Mouse (Mus musculus) bone marrow, adult 2 months (tissue): ENCODE measurements around the gene Bex1. TPM values are rescaled to one million over a fixed set of nuclear protein-coding genes. Genes with fewer than 3 reads are reported as not detected.

Experiments used
- H3K27ac ChIP-seq: fragments of 200-500 bp; 2 replicates; pipeline ENCODE4 v1.5.1; 2012; ENCODE audit warnings: low read depth, mild to moderate bottlenecking, control low read depth, inconsistent platforms, low read length; ENCODE audit not compliant: control insufficient read depth, poor library complexity, insufficient read depth
- H3K4me1 ChIP-seq: fragments of 200-500 bp; 2 replicates; pipeline ENCODE4 v1.6.1; 2011; ENCODE audit warnings: low read length; ENCODE audit not compliant: control insufficient read depth, insufficient read depth
- H3K4me3 ChIP-seq: fragments of 200-500 bp; replicated peaks from 2 replicates; pipeline ENCODE3; 2011; ENCODE audit warnings: mild to moderate bottlenecking, low read depth, low read length, control low read depth; ENCODE audit not compliant: control insufficient read depth
- CTCF ChIP-seq: fragments of 200-500 bp; IDR thresholded peaks from 2 replicates; pipeline ENCODE4 v1.5.1; 2011; ENCODE audit warnings: low read length, control low read depth; ENCODE audit not compliant: control insufficient read depth, insufficient read depth
- POLR2A ChIP-seq: fragments of 200-500 bp; IDR thresholded peaks from 2 replicates; pipeline ENCODE4 v1.6.1; 2011; ENCODE audit warnings: low read depth, mild to moderate bottlenecking, control low read depth, low read length, borderline replicate concordance; ENCODE audit not compliant: control insufficient read depth
- WGBS: fragments of 180-500 bp; shearing (Covaris S2); methylation state at CpG from one replicate; pipeline ENCODE4 v1.1.7; 2018; 5-methylcytosine and 5-hydroxymethylcytosine counted together
- polyA plus RNA-seq: library from polyadenylated mRNA; stranded (reverse); fragments of >200 nt; gene quantifications from 2 replicates; pipeline ENCODE4 v1.2.4, GENCODE M21; 2011; ENCODE audit warnings: low replicate concordance; ENCODE audit not compliant: missing spikeins, insufficient read depth, insufficient read length

Bex1 gene
- polyA plus RNA-seq, 1 experiment = 47.6 TPM

DNA sequence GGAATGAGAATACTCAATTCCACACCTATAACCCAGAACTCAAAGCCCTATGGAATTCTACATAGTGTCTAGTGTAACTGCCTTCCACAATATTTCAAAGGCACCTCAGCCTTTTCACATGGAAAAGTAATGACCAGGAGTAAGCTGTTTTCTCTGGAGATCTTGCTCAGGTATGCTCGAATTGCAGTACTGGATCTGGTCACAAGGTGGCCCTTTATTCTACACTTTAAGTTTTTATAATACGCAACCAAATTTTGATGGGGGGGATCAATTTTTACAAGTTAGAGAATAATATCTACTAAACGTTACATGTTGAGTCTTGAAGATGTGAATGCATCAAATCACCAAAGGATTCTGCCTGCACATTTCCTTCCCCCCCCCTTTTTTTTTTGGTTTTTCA is 22.8 kb upstream of the Bex1 start:
- TF ChIP-seq POLR2A = no peak
- TF ChIP-seq CTCF = no peak
- no peaks in the 10 kb centered on the region for H3K4me1 ChIP-seq
- H3K4me3 ChIP-seq = no peak overlapping the region
- no peak overlapping the region for H3K27ac ChIP-seq
- 26% methylated on average over 3 of the region's 3 CpGs for WGBS

- 70% methylated on average over 5 of the region's 5 CpGs for WGBS
- Histone ChIP-seq H3K4me1 (no peaks in the 10 kb centered on the region), H3K27ac (no peak overlapping the region), H3K4me3 (no peak overlapping the region)
- TF ChIP-seq POLR2A = no peak
- no peak for TF ChIP-seq CTCF
These were observed 12.5 kb upstream of the Bex1 start for GRCm38 (mm10) chrX:136227768-136228167.

GRCm38 (mm10) chrX:136223714-136224113 is 8.4 kb upstream of the Bex1 start:
- 79% methylated on average over 6 of the region's 6 CpGs for WGBS
- Histone ChIP-seq H3K27ac (no peak overlapping the region), H3K4me3 (no peak overlapping the region), H3K4me1 (no peaks in the 10 kb centered on the region)
- TF ChIP-seq POLR2A = no peak
- no peak for TF ChIP-seq CTCF

DNA sequence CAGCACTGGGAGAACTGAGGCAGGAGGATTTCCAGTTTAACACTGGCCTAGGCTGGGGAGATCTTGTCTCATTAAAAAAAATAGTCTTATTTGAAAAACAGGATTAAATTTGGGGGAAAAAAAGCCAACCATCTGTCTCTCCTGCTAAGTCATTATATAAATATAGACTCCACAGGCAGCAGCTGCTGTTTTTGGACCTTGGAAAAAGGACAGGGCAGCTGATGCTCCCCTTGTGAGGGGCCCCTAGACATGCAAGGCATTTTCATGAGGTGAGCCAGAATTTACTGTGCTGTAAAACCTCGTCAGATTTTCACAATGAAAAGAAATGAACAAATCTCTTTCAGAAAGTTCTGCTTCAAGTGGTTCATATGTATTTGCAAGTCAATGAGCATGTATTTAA is 990 bp upstream of the Bex1 start:
- whole genome bisulfite sequencing = 65% methylated on average over 1 of the region's 1 CpGs
- no peak for TF ChIP-seq POLR2A
- no peak for TF ChIP-seq CTCF
- Histone ChIP-seq H3K27ac (no peak overlapping the region), H3K4me1 (no peaks in the 10 kb centered on the region), H3K4me3 (no peak overlapping the region)

GRCm38 (mm10) chrX:136213396-136213795 is 1.9 kb downstream of the Bex1 start:
- Histone ChIP-seq H3K4me3 (no peak overlapping the region), H3K27ac (no peak overlapping the region), H3K4me1 (no peaks in the 10 kb centered on the region)
- TF ChIP-seq POLR2A (no peak), CTCF (no peak)
- WGBS = 54% methylated on average over 2 of the region's 2 CpGs

GRCm38 (mm10) chrX:136204406-136204805 is 10.9 kb downstream of the Bex1 start:
- no peak overlapping the region for H3K4me3 ChIP-seq
- no peaks in the 10 kb centered on the region for H3K4me1 ChIP-seq
- WGBS = 68% methylated on average over 6 of the region's 6 CpGs
- TF ChIP-seq POLR2A = no peak
- no peak for TF ChIP-seq CTCF
- no peak overlapping the region for H3K27ac ChIP-seq

GRCm38 (mm10) chrX:136203664-136204066 is 11.6 kb downstream of the Bex1 start, which contains the start of gene Tceal5:
TSS of gene Tceal5 (minus strand) at chrX:136203876.
- TF ChIP-seq CTCF = no peak
- no peak for TF ChIP-seq POLR2A
- Histone ChIP-seq H3K4me3 (no peak within 1 kb of the TSS), H3K27ac (no peak within 1 kb of the TSS), H3K4me1 (no peaks in the 10 kb centered on the region)
- WGBS = 7% methylated on average over 9 of the region's 9 CpGs

- no peak for TF ChIP-seq POLR2A
- no peak for TF ChIP-seq CTCF
- Histone ChIP-seq H3K4me1 (no peaks in the 10 kb centered on the region), H3K27ac (no peak overlapping the region), H3K4me3 (no peak overlapping the region)
- 23% methylated on average over 7 of the region's 7 CpGs for WGBS
These were observed 12.1 kb downstream of the Bex1 start for GRCm38 (mm10) chrX:136203257-136203656.

DNA sequence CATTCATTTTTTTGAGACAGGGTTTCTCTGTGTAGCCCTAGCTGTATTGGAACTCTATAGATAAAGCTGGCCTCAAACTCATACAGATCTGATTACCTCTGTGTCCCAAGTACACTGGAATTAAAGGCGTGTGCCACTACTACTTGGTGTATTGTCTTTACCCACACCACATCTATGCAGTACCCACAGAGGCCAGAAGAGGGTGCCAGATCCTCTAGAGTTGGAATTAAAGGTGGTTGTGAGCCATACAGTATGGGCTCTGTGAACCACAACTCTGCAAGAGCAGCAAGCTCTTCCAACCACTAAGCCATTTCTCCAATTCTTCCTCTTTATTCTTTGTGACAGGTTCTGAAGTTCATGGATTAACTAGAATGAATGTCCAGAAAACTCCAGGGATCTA is 18.4 kb downstream of the Bex1 start:
- no peak for TF ChIP-seq POLR2A
- H3K27ac ChIP-seq = no peak overlapping the region
- WGBS = 57% methylated on average over 1 of the region's 1 CpGs
- H3K4me3 ChIP-seq = no peak overlapping the region
- H3K4me1 ChIP-seq = no peaks in the 10 kb centered on the region
